Mouse (Mus musculus) testis, adult 2 months (tissue): ENCODE results near the gene Lrrc4.

Experiments used
- CTCF ChIP-seq: fragments of 200-500 bp; IDR thresholded peaks from 2 replicates; pipeline ENCODE4 v1.5.1; 2012; ENCODE audit warnings: low read depth, mild to moderate bottlenecking, inconsistent platforms, low read length, moderate library complexity; ENCODE audit not compliant: control insufficient read depth, insufficient read depth, insufficient replicate concordance
- POLR2A ChIP-seq: fragments of 200-500 bp; IDR thresholded peaks from 2 replicates; pipeline ENCODE4 v1.6.1; 2012; ENCODE audit warnings: low read depth, mild to moderate bottlenecking, inconsistent platforms, low read length, moderate library complexity; ENCODE audit not compliant: control insufficient read depth

- no peak for TF ChIP-seq CTCF
- TF ChIP-seq POLR2A, result no peak
These were observed at the start of gene Lrrc4 for GRCm38 (mm10) chr6:28831011-28831853.
